Mouse (Mus musculus): ENCODE data around the gene Vmn1r1.

DNA sequence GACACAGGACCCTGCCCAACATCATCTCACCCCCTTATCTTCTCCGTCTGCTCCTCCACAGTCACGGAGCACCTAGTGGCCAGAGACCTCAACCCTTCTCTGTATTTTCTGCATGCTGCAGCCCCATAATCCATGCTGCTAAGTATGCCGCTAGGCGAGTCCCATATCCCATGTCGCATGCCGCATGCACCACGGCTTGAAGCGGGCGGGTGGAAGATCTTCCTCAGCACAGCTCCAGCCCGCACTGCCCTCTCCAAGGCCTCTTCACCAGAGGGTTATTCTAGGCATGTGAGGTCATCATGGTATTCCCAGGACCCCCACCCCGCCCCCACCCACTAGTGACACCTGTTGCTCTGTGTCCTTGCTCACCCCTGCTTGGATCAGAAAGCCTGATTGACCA lies 51.2 kb downstream of the Vmn1r1 start:
- TF ChIP-seq CTCF (IDR thresholded peaks at IDR 0.05; ENCODE audit: low read depth, low read length) (no peak), POLR2A (IDR thresholded peaks at IDR 0.05; ENCODE audit: borderline replicate concordance, low read depth, low read length) (no peak)
